Mouse (Mus musculus): Measurements from ENCODE around the gene Dlx3. TPM values are rescaled to one million over a fixed set of nuclear protein-coding genes. Genes with fewer than 3 reads are reported as not detected.

Gene Dlx3
- polyA plus RNA-seq, 1 experiment from 2014 or later = 0.45 TPM

DNA sequence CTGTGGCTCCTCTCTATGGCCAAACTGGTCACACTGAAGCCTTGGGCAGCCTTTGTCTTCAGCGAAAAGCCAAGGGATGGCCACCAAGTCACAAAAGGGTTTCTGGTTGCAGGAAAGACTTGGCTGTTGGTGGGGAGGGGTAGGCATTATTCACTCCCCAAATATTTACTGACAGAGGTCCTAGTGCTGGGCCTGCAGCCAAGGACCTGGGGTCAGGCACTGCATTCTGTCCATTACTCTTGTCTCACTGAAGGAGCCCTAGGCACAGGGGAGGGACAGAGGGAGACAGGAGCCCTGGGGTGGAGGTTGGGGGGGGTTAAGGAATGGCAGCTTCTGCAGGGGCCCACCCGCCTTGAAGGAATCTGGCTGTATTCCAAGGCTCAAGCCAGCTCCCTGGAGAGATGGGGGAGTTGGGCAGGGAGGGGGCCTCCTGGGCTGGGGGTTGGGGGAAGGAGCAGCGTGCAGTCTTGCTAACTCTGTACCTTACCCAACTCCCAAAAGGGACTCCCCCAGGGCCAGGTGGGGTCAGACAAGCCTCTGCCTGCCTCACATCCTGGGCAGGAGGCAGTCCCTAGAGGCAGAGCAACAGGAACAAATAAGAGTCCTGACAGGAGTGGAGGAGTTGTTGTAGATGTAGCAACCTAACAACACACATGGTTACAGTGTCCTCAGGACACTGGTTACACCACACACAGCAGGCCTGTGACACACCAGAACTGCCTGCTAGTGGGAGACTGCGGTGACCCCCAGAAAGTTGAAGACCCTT lies 23.1 kb upstream of the Dlx3 start:
- ATAC-seq (replicated peaks; ENCODE audit: low FRiP score, low read depth) = peak; percentile 50
- DNase-seq (ENCODE audit: low spot score) = peak; percentile 82
- TF ChIP-seq CTCF (IDR thresholded peaks at IDR 0.05; ENCODE audit: low read depth) = no peak
- Histone ChIP-seq H3K4me3 (replicated peaks; ENCODE audit: low read depth, low read length) (no peak overlapping the region), H3K36me3 (ENCODE audit: insufficient read depth, low read length) (no peaks in the 10 kb centered on the region), H3K9ac (ENCODE audit: low read depth, low read length) (no peak overlapping the region), H3K27ac (peak overlapping the region; percentile 47), H3K27me3 (ENCODE audit: insufficient read depth, low read length) (no peaks in the 10 kb centered on the region), H3K4me1 (replicated peaks; ENCODE audit: insufficient read depth, low read length) (peaks cover 24% of the 10 kb centered on the region), H3K9me3 (replicated peaks; ENCODE audit: low read length) (no peaks in the 10 kb centered on the region), H3K4me2 (ENCODE audit: low read length) (no peak overlapping the region)
- 34% methylated on average over 4 of the region's 4 CpGs for WGBS

DNA sequence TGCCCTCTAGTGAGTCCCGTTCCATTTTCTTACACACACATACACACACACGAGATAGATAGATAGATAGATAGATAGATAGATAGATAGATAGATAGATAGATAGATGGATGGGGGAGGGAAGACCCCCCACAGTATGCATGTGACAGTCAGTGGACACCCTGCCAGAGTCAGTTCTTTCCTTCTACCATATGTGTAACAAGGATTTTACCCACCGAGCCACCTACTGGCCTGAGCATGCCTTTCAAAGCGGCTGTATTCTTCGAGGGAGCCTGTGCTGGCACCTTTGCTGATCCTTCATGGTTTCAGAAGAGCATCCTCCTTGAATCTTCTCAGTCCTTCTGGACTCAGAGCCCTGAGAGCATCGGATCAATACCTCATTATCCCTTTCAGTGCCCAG lies 22.0 kb upstream of the Dlx3 start:
- Histone ChIP-seq H3K4me1 (replicated peaks; ENCODE audit: insufficient read depth, low read length) (peaks cover 24% of the 10 kb centered on the region), H3K9ac (ENCODE audit: low read depth, low read length) (no peak overlapping the region), H3K27ac (no peak overlapping the region), H3K36me3 (ENCODE audit: insufficient read depth, low read length) (no peaks in the 10 kb centered on the region), H3K4me2 (ENCODE audit: low read length) (no peak overlapping the region), H3K9me3 (replicated peaks; ENCODE audit: low read length) (no peaks in the 10 kb centered on the region), H3K27me3 (ENCODE audit: insufficient read depth, low read length) (no peaks in the 10 kb centered on the region), H3K4me3 (replicated peaks; ENCODE audit: low read depth, low read length) (no peak overlapping the region)
- no peak for ATAC-seq (replicated peaks; ENCODE audit: low FRiP score, low read depth)
- peak; percentile 39; the same call in 1 of the 2 replicates for TF ChIP-seq CTCF (IDR thresholded peaks at IDR 0.05; ENCODE audit: low read depth)
- WGBS = 70% methylated on average over 6 of the region's 6 CpGs
- no peak for DNase-seq (ENCODE audit: low spot score)

- Histone ChIP-seq H3K36me3 (ENCODE audit: insufficient read depth, low read length) (no peaks in the 10 kb centered on the region), H3K4me1 (replicated peaks; ENCODE audit: insufficient read depth, low read length) (peaks cover 24% of the 10 kb centered on the region), H3K4me3 (replicated peaks; ENCODE audit: low read depth, low read length) (no peak overlapping the region), H3K9me3 (replicated peaks; ENCODE audit: low read length) (no peaks in the 10 kb centered on the region), H3K9ac (ENCODE audit: low read depth, low read length) (no peak overlapping the region), H3K4me2 (ENCODE audit: low read length) (no peak overlapping the region), H3K27me3 (ENCODE audit: insufficient read depth, low read length) (no peaks in the 10 kb centered on the region), H3K27ac (no peak overlapping the region)
- WGBS = 72% methylated on average over 5 of the region's 5 CpGs
- DNase-seq (ENCODE audit: low spot score) = no peak
- no peak for TF ChIP-seq CTCF (IDR thresholded peaks at IDR 0.05; ENCODE audit: low read depth)
- no peak for ATAC-seq (replicated peaks; ENCODE audit: low FRiP score, low read depth)
These were observed 21.4 kb upstream of the Dlx3 start for GRCm38 (mm10) chr11:95098346-95099095.

DNA sequence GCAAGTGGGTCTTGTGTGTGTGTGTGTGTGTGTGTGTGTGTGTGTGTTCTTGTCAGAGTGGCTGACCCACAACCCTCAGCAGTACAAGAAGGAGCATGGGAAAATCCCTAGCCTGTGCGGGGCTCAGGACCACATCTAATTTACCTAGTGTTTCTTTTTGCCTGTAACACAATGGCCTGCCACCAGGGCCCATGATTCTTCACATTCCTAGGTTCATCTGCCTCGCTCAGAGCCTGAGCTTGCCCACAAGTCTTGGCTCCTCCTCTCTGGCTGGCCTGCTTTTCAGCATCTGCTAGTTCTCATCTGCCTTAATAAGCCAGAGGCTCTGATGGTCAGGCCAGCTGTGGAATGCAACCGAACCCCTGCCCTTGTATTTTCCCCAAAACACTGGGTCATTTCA lies 19.5 kb upstream of the Dlx3 start:
- 0 out of 2 replicates have a peak, but pooled peaks have one; percentile 15 for ATAC-seq (replicated peaks; ENCODE audit: low FRiP score, low read depth)
- Histone ChIP-seq H3K27ac (no peak overlapping the region; the same call in 1 of the 2 replicates), H3K27me3 (ENCODE audit: insufficient read depth, low read length) (no peaks in the 10 kb centered on the region), H3K4me1 (replicated peaks; ENCODE audit: insufficient read depth, low read length) (peaks cover 30% of the 10 kb centered on the region), H3K4me2 (ENCODE audit: low read length) (no peak overlapping the region), H3K9me3 (replicated peaks; ENCODE audit: low read length) (no peaks in the 10 kb centered on the region), H3K9ac (ENCODE audit: low read depth, low read length) (no peak overlapping the region), H3K4me3 (replicated peaks; ENCODE audit: low read depth, low read length) (no peak overlapping the region), H3K36me3 (ENCODE audit: insufficient read depth, low read length) (no peaks in the 10 kb centered on the region)
- WGBS = 36% methylated on average over 3 of the region's 3 CpGs
- DNase-seq (ENCODE audit: low spot score) = peak; percentile 76
- peak; percentile 44; the same call in 1 of the 2 replicates for TF ChIP-seq CTCF (IDR thresholded peaks at IDR 0.05; ENCODE audit: low read depth)

DNA sequence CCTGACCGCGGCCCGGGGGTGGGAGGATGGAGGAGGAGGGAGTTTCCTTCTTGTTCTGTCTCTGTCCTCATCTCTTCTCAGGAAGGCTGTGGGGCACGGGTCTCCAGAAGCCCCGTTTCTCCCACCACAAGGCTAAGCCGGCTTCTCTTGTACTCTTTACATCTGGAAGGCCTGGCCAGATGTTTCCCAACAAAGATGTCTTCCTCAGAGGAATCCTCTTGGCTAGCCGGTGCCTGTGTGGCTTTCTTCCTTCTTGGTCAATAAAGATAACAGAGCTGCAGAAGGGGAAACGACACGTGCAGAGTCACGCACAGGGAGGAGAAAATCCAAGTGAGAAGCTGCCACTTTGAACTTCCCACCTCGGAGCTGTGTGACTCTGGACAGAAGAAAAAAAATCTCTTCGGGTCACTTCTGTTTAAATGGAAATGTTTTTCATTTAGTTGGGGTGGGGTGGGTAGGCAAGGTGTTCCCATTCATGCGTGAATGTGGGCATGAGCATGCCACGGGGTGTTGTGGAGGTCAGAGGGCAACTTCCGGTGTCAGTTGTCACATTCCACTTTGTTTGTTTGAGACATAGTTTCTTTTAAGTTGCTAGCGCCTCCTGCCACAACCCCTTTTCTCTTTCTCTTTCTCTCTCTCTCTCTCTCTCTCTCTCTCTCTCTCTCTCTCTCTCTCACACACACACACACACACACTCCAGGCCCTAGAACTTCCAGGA lies 18.7 kb upstream of the Dlx3 start:
- Histone ChIP-seq H3K9ac (ENCODE audit: low read depth, low read length) (no peak overlapping the region), H3K27ac (peak overlapping the region; percentile 54; the same call in 1 of the 2 replicates), H3K4me3 (replicated peaks; ENCODE audit: low read depth, low read length) (no peak overlapping the region), H3K9me3 (replicated peaks; ENCODE audit: low read length) (no peaks in the 10 kb centered on the region), H3K27me3 (ENCODE audit: insufficient read depth, low read length) (no peaks in the 10 kb centered on the region), H3K36me3 (ENCODE audit: insufficient read depth, low read length) (no peaks in the 10 kb centered on the region), H3K4me1 (replicated peaks; ENCODE audit: insufficient read depth, low read length) (peaks cover 34% of the 10 kb centered on the region), H3K4me2 (ENCODE audit: low read length) (no peak overlapping the region)
- no peak for DNase-seq (ENCODE audit: low spot score)
- no peak for ATAC-seq (replicated peaks; ENCODE audit: low FRiP score, low read depth)
- WGBS = 18% methylated on average over 16 of the region's 16 CpGs
- TF ChIP-seq CTCF (IDR thresholded peaks at IDR 0.05; ENCODE audit: low read depth) = no peak
